Mouse (Mus musculus): ENCODE measurements around the gene Map3k14. TPM values are rescaled to one million over a fixed set of nuclear protein-coding genes. Genes with fewer than 3 reads are reported as not detected.
A peak's percentile ranks its signal among the peaks of the same experiment; 100 is the strongest.

Map3k14 gene
- total RNA-seq, 2 experiments from 2014 or later, result 9.2 to 10.5 TPM

DNA sequence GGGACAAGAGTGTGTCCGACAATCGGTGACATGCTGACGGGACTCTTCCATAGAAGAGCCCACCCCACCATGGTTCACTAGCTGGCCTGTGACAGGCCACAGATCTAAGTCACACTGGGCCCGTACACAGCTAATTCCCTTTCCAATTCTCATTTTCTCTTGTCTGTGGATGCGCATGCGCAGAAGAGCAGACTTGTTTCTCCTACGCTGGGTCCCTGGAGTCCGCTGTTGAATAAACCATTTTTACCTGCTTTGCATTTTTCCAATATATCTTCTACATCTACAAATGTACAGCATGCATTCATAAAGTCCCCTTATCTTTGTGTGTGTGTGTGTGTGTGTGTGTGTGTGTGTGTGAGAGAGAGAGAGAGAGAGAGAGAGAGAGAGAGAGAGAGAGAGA, 9.2 kb upstream of the Map3k14 start:
- DNase-seq (ENCODE audit: low spot score in 2 of 2), result no peak

DNA sequence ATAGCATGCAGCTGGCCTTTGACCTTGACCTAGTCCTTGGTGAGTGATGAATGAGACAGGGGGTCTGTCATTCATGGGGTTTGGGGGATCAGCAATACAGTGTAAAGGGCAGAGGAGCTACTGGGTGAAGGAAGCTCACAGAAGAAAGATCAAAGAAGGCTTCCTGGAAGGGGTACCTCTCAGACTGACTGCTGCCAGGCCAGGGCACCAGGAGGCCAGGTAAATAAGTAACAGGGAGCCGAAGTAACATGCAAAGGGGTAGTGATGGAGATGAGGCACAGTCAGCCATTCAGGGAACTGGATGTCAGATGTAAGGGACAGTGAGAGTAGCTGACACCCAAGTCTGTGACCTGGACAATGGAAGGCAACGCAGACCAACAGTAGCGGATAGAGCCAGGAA, 5.6 kb upstream of the Map3k14 start:
- DNase-seq (ENCODE audit: low spot score in 2 of 2), result no peak

DNA sequence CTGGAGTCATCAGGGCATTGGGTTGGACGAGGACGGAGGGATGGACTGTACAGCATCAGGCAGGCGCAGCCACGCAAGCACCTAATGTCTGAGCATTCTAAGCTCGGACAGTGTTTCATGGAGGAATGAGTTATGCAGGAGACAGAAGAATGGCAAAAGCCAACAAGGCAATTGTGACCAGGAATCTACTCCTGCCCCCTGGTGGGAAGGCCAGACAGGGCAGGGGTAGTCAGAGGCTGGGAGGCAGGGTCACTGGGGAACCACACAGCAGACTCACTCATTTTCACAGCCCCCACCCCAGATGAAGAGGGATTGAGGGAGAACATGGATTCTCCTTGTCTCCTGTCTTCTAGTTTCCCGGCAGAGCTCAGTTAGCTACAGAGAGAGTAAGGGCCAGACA, 4.7 kb upstream of the Map3k14 start:
- DNase-seq (ENCODE audit: low spot score in 2 of 2), result peak; percentile 50 to 56

DNA sequence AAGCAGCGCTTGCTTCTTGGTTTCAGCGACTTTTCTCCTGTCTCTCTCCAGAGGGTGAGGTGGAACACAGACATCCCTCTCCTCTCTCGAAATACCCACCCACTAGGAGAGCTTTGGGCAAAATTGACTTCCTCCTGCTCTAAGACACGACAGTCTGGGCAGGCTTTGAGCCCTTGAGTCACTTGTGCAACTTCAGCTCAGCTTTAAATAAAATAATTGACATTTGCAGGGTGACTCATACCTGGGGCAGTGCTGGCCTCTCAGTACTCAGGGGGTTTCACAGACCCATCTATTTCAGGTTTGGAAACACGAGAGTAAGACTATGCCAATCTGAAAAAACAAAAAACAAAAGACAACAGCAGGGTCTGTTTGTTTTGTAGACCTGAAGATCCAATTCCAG, 2.2 kb upstream of the Map3k14 start:
- no peak for DNase-seq (ENCODE audit: low spot score in 2 of 2)

DNA sequence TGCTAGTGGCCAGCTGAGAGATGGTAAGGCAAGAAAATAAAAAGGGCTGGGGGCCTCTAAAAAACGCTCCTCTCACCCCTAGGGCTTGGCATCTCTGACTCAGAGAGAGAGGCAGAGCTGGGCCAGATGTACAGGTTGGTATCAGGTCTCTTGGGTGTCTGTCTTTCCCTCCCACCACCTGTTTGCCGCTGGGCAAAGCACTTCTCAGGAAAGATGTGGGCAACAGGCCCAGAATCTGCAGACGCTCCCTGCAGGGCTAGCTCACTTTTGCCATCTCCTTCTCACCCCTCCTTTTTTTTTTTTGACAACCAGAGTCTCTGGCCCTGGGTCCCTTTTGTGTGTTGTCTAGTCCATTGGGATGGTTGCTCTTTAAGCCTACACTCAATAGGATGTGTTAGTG, 1.6 kb upstream of the Map3k14 start:
- DNase-seq (ENCODE audit: low spot score in 2 of 2), result no peak

DNA sequence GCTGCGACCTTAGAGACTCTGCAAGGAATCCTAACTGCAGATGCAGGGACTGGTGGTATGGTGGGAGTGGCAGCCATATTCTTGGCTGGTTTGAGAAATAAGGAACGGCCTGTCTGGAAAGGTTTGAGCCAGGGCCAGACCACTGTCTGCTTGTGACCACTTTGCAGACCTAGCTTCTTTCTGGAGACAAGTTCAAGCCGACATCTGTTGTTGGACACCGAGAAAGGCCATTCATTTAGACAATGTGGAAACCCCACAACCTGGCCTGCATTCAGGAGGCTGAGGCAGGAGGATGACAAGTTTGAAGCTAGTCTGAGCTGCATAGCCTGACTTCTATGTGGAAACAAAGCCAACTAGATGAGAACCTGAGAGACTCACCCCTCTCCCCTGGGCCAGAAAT, 1.1 kb upstream of the Map3k14 start:
- no peak for DNase-seq (ENCODE audit: low spot score in 2 of 2)

DNA sequence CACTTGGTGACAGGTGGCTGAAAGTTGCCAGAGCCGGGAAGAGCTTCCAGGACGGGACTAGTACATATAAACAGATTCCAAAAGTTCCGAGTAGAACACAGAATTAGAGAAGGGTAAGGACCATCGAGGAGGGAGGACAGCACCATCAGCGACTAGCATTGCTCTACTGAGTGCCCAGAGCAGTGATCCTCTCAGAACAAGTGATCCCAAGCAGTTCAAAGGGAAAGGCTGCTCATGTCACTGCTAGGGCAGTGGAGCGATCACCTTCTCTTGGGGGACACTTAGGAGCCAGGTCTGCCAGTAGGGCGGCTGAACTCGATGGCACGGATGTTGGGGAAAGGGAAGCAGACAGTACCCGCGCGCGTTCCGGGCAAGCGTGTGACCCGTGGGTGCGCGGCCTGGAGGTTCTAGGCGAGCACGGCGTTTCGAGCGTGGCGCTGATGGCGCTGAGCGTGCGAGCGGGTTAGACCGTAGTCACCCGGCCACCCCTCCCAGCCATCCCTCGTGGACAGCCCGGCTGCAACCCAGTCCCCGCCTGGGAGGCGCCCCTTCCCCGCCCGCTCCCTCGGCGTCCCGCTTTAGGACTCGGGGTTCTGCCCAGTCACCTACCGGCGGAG, 435 bp downstream of the Map3k14 start:
- DNase-seq (ENCODE audit: low spot score in 2 of 2), result no peak

DNA sequence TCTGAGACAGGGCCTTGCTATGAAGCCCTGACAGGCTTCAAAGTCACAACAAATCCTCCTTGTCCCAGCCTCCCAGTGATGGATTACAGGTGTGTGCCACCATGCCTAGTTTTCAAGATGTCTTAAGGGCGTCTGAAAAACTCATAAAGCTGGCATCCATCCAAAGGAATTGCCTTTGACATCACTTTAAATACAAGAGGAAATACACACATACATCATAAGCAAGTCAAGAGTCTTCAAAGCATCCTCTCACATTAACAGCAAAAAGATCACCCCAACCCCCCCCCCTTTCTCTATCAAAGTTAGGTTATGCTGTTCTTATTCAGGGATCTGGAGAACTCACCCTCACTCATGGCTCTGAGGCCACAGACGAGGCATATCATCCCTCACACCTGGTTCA, 1.4 kb downstream of the Map3k14 start:
- DNase-seq (ENCODE audit: low spot score in 2 of 2), result no peak

DNA sequence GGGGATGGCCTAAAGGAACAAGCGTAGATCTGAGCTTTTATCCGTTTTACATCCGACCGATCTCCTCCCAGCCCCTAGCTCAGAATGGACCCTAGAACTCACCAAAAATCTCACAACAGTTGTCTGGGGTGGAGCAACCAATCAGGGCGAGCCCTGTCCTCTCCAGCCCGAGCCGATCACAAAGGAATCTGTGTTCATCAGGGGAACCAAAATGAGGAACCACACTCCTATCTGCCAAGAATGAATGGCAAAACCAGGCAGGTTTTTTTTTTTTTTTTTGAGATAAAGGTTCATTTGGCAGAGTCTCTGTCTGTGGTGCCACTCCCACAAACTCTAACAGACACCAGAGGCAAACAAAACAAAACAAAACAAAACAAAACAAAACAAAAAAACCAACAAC, 2.1 kb downstream of the Map3k14 start:
- DNase-seq (ENCODE audit: low spot score in 2 of 2), result peak in 1 of 2 experiments; percentile 1

DNA sequence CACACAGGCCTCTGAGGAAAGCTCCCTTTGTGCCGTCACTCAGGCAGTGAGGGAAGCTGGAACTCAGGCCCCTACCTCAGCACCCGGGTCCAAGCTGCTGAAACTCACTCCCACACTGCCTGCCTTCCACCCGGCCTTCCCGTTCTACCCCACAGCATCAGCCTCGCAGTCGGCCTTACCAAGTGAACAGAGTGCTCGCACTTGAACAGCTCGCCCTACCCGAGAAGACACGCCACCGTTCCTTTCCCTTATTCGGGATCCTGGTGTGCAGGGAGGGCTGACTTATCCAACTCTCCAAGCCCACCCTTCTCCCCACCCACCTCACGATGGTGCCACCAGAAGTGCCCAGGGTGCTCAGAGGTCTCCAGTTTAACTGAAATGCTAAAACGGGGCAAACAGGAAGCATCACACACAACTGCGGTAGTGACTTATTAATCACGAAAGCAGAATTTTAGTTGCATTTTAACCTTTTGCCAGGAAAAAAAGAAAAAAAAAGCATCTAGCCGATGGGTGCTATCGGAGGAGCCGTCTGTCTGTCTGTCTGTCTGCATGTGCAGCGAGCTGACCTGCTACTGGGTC, 2.8 kb downstream of the Map3k14 start:
- no peak for DNase-seq (ENCODE audit: low spot score in 2 of 2)

DNA sequence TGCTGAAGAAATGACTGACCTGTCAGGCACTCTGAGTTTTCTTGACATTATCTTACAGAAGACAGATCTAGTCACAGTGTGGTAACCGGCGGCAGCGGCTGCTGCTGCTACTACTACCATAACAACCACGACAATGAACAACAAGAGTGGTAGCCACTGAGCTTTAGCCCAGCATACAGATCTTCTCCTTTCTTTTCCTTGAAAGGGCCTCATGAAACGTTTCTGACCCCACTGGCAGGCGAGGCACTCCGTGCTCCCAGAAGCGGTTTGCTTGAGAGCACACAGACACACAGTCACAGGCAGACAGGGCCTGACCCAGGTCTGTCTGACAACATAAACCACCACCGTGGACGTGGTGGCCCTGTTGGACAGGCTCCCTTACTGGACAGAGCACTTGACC, 3.7 kb downstream of the Map3k14 start:
- DNase-seq (ENCODE audit: low spot score in 2 of 2), result no peak

DNA sequence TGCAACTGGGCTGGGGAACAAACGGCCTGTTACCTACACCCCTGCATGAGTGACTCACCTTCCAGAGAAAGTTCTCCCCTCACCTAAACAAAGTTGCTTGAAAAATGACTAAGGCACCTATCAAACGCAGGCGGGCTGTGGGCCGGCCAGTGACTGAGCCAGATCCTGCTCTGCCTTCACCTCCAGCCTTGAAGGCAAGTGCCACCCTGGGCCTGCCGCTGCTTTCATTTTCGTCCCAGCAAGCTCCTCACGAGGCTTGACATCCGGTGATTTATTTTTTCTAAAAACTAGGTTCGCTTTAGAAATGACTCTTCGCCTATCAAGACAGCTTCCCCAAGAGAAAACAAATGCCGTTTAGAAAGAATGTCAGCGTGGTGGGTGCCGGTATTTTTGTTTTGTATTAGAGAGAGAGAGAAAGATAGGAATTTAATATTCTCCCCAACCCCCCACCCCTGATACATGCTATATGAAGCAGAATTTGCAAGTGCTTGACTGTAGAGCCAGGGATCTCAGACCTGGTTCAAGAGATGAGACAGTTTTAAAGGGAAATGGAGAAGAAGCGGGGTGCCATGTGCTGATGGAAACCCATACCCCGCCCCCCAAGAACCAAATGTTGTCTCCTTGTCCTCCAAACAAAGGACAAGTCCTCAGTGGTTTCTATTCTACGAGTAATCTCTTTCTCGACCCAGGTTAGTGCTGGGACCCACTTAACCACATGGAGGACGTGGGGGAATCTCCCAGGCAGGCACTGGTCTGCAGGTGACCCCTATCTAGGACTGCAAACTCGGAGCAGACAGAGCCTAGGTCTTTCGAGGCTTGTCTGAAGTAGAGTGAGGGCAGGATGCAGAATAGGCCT, 4.6 kb downstream of the Map3k14 start:
- DNase-seq (ENCODE audit: low spot score in 2 of 2), result peak; percentile 53 to 54

DNA sequence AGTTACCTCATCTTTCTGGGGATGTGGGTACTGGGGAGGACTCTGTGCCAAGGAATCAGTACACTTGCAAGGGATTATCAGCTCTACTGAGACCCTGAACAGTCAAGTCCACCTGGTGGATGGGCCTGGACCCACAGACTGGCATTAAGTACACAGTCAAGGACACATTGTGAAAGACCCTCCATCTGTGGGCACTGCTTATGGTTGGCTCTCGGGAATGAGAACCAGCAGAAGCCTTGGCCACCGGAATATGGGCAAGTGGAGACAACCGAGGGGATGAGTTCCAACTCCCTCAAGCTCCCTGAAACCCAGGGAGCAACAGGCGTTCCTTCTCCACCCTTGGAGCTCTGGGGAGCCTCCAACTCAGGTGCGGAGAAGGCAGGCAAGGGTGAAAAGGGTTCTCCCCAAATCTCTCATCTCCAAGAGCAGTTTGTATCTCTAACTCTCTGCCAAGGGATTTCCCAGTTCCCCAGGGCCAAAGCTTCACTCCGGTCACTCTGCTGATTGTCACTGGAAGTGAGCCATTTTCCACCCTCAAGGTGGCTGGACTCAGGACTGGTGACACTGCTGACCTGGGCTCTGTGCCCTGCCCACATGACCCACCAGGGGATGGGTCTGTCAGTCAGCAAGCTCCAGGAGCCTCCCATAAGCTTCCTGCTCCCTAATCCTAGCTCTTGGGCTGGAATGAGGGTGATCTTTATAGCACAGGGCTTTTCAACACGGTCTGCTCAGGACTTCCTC, 5.4 kb downstream of the Map3k14 start:
- DNase-seq (ENCODE audit: low spot score in 2 of 2), result peak in 1 of 2 experiments; percentile 54

DNA sequence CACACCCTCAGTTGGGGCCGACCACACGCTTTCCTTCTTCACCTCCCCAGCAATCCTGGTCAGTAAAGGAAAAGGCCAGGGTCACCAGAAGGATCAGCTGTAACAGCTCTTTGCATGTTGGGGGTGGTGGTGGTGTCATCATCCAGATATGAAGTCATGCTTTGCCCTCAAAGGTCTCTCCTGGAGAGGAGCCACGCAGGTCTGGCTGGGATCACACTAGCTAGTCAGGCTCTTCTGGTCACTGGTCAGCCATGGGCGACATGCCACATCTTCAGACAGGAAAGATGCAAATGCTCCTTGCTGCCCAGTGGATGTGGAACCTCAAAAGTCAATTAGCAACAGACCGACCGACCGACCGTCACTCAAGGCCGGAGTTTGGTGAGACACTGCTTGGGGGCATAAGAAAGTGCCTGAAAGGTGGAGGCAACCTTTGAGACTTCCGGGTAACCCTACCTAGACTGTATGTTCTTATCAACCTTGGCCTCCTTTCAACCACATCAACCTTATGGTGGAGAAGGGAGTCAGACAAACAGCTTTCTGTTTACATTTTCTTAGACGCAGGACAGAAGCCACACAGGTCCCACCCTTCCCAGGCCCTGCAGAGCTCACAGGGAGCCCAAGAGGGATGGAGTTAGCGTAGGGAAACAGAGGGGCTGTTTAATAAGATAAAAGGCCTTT, 6.6 kb downstream of the Map3k14 start:
- DNase-seq (ENCODE audit: low spot score in 2 of 2), result peak in 1 of 2 experiments; percentile 46

DNA sequence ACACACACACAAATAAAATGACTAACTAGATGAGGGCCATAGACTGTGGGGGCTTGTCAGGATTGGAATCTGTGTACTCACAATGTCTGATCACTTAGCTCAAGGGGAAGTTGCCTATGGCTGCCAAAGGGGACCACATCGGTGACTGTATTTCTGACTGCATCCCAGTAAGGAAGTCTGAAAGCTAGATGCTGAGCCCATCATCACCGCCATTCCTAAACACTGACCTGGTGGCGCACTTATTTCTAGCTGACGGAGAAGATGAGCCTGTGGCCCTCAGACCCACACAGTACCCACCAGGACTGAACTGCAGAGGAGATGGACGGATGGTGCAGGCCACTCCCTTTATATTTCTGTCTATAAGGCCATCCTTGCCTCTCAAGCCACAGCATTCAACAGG, 7.2 kb downstream of the Map3k14 start:
- no peak for DNase-seq (ENCODE audit: low spot score in 2 of 2)

DNA sequence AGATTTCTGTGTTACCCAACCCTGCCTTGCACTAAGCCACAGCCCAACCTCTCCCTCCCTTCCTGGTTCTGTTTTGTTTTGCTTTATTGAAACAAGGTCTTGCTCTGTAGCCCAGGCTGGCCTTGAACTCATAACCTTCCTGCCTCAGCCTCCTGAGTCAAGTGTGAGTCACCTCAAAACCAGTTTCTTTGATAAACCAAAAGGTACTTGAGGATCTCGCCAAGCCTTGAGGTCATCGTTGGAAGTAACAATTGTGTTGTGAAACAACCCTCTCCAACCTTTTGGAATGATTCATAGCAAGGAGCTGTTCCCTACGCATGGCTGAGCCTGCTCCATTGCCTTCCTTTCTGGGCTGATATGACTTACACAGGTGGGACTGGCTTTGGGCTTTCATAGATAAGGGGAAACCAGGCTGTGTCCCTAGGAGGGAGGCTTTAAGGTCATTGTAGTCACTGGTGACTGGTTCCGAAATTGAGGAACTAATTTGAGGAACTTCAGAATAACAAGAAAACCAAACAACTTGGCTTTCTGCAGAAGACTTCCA, 9.3 kb downstream of the Map3k14 start:
- no peak for DNase-seq (ENCODE audit: low spot score in 2 of 2)

DNA sequence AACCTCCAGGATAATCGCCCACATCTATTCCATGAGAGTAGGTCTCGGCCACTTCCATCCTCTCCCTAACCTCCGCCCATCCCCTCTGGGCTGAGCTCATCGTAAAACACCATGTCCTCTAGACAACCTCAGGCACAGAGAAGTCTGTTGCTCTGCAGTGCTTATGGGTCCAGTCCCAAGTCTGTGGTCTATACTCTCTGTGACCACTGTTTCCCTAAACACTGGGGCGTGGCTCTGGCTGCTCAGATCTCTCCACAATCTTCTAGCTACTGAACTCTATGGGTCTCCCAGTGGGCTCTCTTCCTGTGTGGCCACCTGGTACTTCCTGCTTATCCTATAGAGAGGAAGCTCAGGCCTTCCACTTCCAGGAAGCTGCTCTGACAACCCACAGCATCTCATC, 13.7 kb downstream of the Map3k14 start:
- DNase-seq (ENCODE audit: low spot score in 2 of 2), result no peak

DNA sequence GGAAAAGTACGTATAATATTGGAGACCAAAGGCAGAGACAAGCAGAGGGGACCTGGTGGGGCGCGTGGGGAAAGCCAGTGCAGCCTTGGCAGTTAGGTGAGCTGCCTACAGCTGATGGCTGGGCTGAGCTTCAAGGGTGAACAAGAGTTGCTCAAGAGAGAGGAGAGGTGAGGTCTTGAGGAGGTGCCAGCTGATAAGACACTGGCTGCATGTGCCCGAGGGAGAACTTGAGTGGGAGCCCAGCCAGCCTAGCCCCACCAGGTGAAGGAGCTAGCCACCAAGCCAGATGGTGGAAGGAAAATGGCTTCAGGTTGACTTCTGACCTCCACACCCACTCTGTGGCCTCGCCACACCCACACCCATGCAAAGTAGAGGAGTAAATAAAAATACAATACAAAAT, 14.9 kb downstream of the Map3k14 start:
- DNase-seq (ENCODE audit: low spot score in 2 of 2), result no peak

DNA sequence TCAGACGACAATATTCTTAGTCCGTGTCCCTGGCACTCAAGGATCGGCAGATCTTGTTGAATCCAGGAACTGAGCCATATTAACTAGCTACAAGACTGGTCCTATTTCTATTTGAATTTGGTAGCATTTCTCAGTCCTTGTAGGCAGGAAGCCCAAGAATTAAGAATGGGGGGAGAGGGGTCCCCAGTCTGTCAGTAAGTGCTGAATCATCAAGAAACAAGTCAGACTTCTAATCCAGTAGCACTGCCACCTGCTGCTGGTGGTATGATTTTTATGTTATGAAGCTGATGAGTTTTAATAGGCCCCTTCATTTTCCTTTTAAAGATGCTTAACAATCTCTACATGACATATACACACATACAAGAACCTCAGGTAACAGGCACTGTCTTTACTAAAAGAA, 16.9 kb downstream of the Map3k14 start:
- no peak for DNase-seq (ENCODE audit: low spot score in 2 of 2)

DNA sequence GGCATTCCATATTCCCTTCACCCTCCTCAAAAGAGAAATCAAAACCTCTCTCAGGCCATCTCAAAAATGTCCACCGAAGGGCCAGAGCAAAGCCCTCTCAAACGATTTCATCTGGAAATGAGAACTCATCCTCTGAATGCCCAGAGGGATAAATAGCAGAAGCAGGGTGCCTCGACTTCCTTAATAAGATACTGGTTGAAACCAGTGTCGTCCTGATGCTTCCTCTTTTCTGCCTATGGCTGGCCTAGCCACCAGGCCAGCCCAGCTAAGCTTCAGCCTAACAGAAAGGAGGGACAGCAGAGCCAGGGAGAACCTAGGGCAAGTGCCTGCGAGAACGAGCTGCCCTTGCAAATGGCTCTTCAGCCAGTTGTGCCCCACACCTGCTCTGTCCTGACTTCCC, 17.8 kb downstream of the Map3k14 start:
- DNase-seq (ENCODE audit: low spot score in 2 of 2), result no peak

DNA sequence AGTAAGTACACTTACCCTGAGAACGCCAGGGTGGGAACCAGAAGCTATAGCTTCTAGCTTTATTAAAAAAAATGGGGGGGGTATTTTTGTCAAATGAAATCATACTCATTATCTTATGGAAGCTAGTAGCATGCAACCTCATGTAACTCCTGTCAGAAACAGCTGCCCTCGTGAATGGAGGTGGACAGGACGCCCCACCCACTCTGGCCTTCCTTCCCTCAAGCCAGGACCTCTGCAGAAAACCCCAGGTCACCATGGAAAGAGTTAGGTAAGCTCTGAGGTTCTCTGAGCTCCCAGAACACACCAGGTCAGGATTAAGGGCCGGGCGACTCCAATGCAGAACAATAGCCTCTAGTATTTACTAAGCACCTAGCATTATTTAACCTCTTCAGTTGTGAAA, 18.4 kb downstream of the Map3k14 start:
- no peak for DNase-seq (ENCODE audit: low spot score in 2 of 2)
